Comparison of ENCODE assay signal across 10 mouse cellular contexts in the genomic region with DNA sequence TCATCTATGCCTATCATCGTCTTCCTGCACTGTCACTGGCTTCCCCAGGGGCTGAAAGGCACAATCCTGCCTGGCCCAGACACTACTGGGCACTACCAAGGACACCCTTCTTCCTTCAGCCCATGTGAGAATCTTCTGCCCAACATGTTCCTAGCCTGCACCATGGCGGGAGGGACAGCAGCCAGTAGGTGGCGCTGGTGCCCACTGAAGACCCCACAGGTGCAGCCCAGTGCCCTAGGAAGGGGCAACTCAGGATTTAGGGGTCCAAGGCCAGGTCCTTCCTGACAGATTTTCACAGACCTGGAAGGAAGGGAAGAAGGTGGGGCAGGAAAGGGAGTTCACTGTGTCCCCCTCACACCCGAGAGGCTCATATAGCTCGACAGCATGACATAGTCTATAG. TPM values are rescaled to one million over a fixed set of nuclear protein-coding genes. Genes with fewer than 3 reads are reported as not detected.
DNase-seq lines count a peak whose midpoint lies in the region; ATAC-seq lines count a peak whose summit lies in the region.
"Had no signal": no experiment of that assay in that cellular context is flagged by ENCODE, and none has a peak within 500 bp of the region (broad histone marks: within the 10 kb centered on the region; RNA-seq: fewer than 3 reads in every experiment).

No protein-coding gene starts in this region.

- H3K36me3 ChIP-seq in hindbrain, embryonic 10.5 days: no peaks in the 10 kb centered on the region
- no peaks in the 10 kb centered on the region for H3K36me3 ChIP-seq in hindbrain, embryonic 16.5 days (ENCODE audit: control insufficient read depth, insufficient read depth, low read length)
- H3K36me3 ChIP-seq in midbrain, embryonic 14.5 days (ENCODE audit: control insufficient read depth, insufficient read depth, low read length): no peaks in the 10 kb centered on the region
- H3K36me3 ChIP-seq: embryonic facial prominence, embryonic 12.5 days; limb, embryonic 13.5 days had no signal

- H3K4me2 ChIP-seq in hindbrain, embryonic 16.5 days (ENCODE audit: low read length): no peak overlapping the region
- no peak overlapping the region for H3K4me2 ChIP-seq in midbrain, embryonic 14.5 days (ENCODE audit: low read length)
- H3K4me2 ChIP-seq: embryonic facial prominence, embryonic 12.5 days; limb, embryonic 13.5 days had no signal

- peaks cover 46% of the 10 kb centered on the region for H3K4me1 ChIP-seq in hindbrain, embryonic 10.5 days (replicated peaks)
- no peaks in the 10 kb centered on the region for H3K4me1 ChIP-seq in hindbrain, embryonic 16.5 days (ENCODE audit: control insufficient read depth, insufficient read depth, low read depth, low read length)
- H3K4me1 ChIP-seq in midbrain, embryonic 14.5 days (ENCODE audit: control insufficient read depth, insufficient read depth, low read length): 0 out of 2 replicates have a peak, but pooled peaks cover 2% of the 10 kb centered on the region

- peak; percentile 68 for DNase-seq in hindbrain, embryonic 10.5 days (ENCODE audit: low spot score)
- peak; percentile 56 to 61 for DNase-seq in CD8-positive naive resting alpha-beta T cell, adult 2 months (ENCODE audit: low read depth in 2 of 2, low spot score in 2 of 2)
- peak; percentile 67 for DNase-seq in adrenal gland, postnatal 10 days
- peak; percentile 54 for DNase-seq in kidney, postnatal 14 days
- peak; percentile 58 for DNase-seq in midbrain, embryonic 14.5 days
- peak; percentile 84 for DNase-seq in thymus, postnatal 14 days
- DNase-seq in urinary bladder, adult 18-20 months (ENCODE audit: low spot score in 2 of 2): no peak

- 41% methylated on average over 5 of the region's 5 CpGs for WGBS in hindbrain, embryonic 10.5 days
- WGBS in hindbrain, embryonic 16.5 days: 41% methylated on average over 5 of the region's 5 CpGs
- 41% methylated on average over 5 of the region's 5 CpGs for WGBS in midbrain, embryonic 14.5 days

- no peak overlapping the region for H3K27ac ChIP-seq in hindbrain, embryonic 10.5 days
- H3K27ac ChIP-seq in hindbrain, embryonic 16.5 days (ENCODE audit: low read depth, low read length): no peak overlapping the region
- H3K27ac ChIP-seq in midbrain, embryonic 14.5 days (replicated peaks; ENCODE audit: low read depth, low read length): no peak overlapping the region
- H3K27ac ChIP-seq: embryonic facial prominence, embryonic 12.5 days; limb, embryonic 13.5 days had no signal

- no peaks in the 10 kb centered on the region for H3K9me3 ChIP-seq in hindbrain, embryonic 10.5 days
- H3K9me3 ChIP-seq in hindbrain, embryonic 16.5 days (ENCODE audit: control insufficient read depth, low read length): no peaks in the 10 kb centered on the region
- no peaks in the 10 kb centered on the region for H3K9me3 ChIP-seq in midbrain, embryonic 14.5 days (ENCODE audit: control insufficient read depth, low read length)
- H3K9me3 ChIP-seq: embryonic facial prominence, embryonic 12.5 days; limb, embryonic 13.5 days had no signal

- H3K4me3 ChIP-seq in hindbrain, embryonic 10.5 days: no peak overlapping the region
- no peak overlapping the region for H3K4me3 ChIP-seq in hindbrain, embryonic 16.5 days (ENCODE audit: low read length)
- H3K4me3 ChIP-seq in midbrain, embryonic 14.5 days (replicated peaks; ENCODE audit: low read depth, low read length): no peak overlapping the region
- H3K4me3 ChIP-seq: embryonic facial prominence, embryonic 12.5 days; limb, embryonic 13.5 days had no signal

- peaks cover 37% of the 10 kb centered on the region for H3K27me3 ChIP-seq in hindbrain, embryonic 10.5 days (ENCODE audit: insufficient read depth, poor library complexity, severe bottlenecking)
- H3K27me3 ChIP-seq in hindbrain, embryonic 16.5 days (replicated peaks; ENCODE audit: control insufficient read depth, insufficient read depth, low read length): no peaks in the 10 kb centered on the region
- H3K27me3 ChIP-seq in midbrain, embryonic 14.5 days (ENCODE audit: control insufficient read depth, insufficient read depth, low read length): no peaks in the 10 kb centered on the region

- no peak overlapping the region for H3K9ac ChIP-seq in hindbrain, embryonic 16.5 days (ENCODE audit: low read depth, low read length)
- no peak overlapping the region for H3K9ac ChIP-seq in midbrain, embryonic 14.5 days (replicated peaks; ENCODE audit: low read length)
- H3K9ac ChIP-seq: embryonic facial prominence, embryonic 12.5 days; limb, embryonic 13.5 days had no signal

- ATAC-seq in hindbrain, embryonic 16.5 days: no peak
- no peak for ATAC-seq in midbrain, embryonic 14.5 days (ENCODE audit: low FRiP score, low TSS enrichment)

RNA-seq across cellular contexts. Expression of a gene that starts 47.7 kb away (rescaled TPM):
- polyA plus RNA-seq in hindbrain, embryonic 10.5 days (2016; fragmentation: Nextera tagmentation; extraction: Ambion mirVana): 6.2 and 10.3 TPM in 2 replicates
- polyA plus RNA-seq in hindbrain, embryonic 16.5 days (2015; fragmentation: Nextera tagmentation; extraction: Ambion mirVana): 24.5 and 26.8 TPM in 2 replicates
- 10 to 100 TPM; 44.1 to 47.5 TPM for total RNA-seq in adrenal gland, postnatal 10 days (2021)
- polyA plus RNA-seq in midbrain, embryonic 14.5 days (2014; fragmentation: Nextera tagmentation; extraction: Ambion mirVana): 12.6 and 14.1 TPM in 2 replicates

Comparison
In these comparisons a context has a peak if more than half of its experiments do, and no peak if none do; other contexts are left out.
1. DNase-seq: peak in hindbrain, embryonic 10.5 days (single experiment), CD8-positive naive resting alpha-beta T cell, adult 2 months (2 of 2), adrenal gland, postnatal 10 days (single experiment), kidney, postnatal 14 days (single experiment), midbrain, embryonic 14.5 days (single experiment) and thymus, postnatal 14 days (single experiment); none in urinary bladder, adult 18-20 months (0 of 2).